Comparison of ENCODE assay signal across 32 mouse cellular contexts in the genomic region with DNA sequence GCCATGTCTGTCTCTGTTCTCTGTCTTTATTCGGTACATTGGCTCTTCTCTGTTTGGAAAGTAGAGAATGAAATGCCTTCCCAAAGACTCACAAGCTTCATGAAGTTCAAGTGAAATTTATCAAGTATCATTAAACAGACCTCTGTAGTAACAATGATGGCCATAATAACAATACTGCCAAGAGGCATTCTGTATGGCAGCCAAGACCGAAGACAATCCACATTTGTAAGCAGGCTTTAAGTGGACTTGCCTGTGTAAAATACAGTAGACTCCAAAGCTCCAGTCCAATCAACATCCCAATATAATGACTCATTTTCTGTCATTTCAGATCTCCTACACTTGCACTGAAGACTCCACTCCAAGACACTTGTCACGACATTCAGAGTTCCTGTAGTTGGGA. TPM values are rescaled to one million over a fixed set of nuclear protein-coding genes. Genes with fewer than 3 reads are reported as not detected.
"Had no signal": no experiment of that assay in that cellular context is flagged by ENCODE, and none has a peak within 500 bp of the region (broad histone marks: within the 10 kb centered on the region; RNA-seq: fewer than 3 reads in every experiment).

No protein-coding gene starts in this region.

- H3K4me3 ChIP-seq: limb, embryonic 10.5 days; limb, embryonic 12.5 days; limb, embryonic 13.5 days; limb, embryonic 15.5 days; liver, embryonic 12.5 days; liver, embryonic 13.5 days; liver, embryonic 15.5 days; lung, embryonic 15.5 days; megakaryocyte, embryonic 14.5 days; midbrain, embryonic 10.5 days; midbrain, embryonic 12.5 days; midbrain, embryonic 13.5 days; midbrain, embryonic 15.5 days; myocyte; neural tube, embryonic 12.5 days had no signal

- H3K9ac ChIP-seq: limb, embryonic 12.5 days; limb, embryonic 13.5 days; limb, embryonic 15.5 days; liver, embryonic 12.5 days; liver, embryonic 13.5 days; liver, embryonic 14.5 days; liver, embryonic 15.5 days; liver, postnatal 0 days; lung, embryonic 14.5 days; lung, embryonic 15.5 days; midbrain, embryonic 12.5 days; midbrain, embryonic 13.5 days; midbrain, embryonic 15.5 days; neural tube, embryonic 12.5 days had no signal

- DNase-seq: left cerebral cortex, postnatal 4 days; liver; liver, embryonic 13.5 days; liver, postnatal 0 days; lung, adult 18-20 months; lung, adult 2 months; lung, embryonic 14.5 days; lung, postnatal 10 days; lung, postnatal 14 days; lung, postnatal 36 days; lung, postnatal 4 days; midbrain, embryonic 14.5 days had no signal

- H3K27ac ChIP-seq: limb, embryonic 10.5 days; limb, embryonic 12.5 days; limb, embryonic 13.5 days; limb, embryonic 15.5 days; liver, embryonic 12.5 days; liver, embryonic 13.5 days; liver, embryonic 14.5 days; liver, embryonic 15.5 days; lung, embryonic 15.5 days; macrophage; midbrain, embryonic 10.5 days; midbrain, embryonic 12.5 days; midbrain, embryonic 13.5 days; midbrain, embryonic 15.5 days; neural tube, embryonic 12.5 days had no signal

- H3K4me1 ChIP-seq: limb, embryonic 10.5 days; limb, embryonic 13.5 days; limb, embryonic 15.5 days; liver, embryonic 12.5 days; liver, embryonic 13.5 days; liver, embryonic 15.5 days; megakaryocyte, embryonic 14.5 days; midbrain, embryonic 13.5 days; midbrain, embryonic 15.5 days had no signal

- H3K27me3 ChIP-seq: limb, embryonic 12.5 days; limb, embryonic 13.5 days; limb, embryonic 15.5 days; liver, embryonic 12.5 days; liver, embryonic 13.5 days; liver, embryonic 15.5 days; lung, embryonic 15.5 days; megakaryocyte, embryonic 14.5 days; midbrain, embryonic 12.5 days; midbrain, embryonic 13.5 days; midbrain, embryonic 15.5 days; neural tube, embryonic 12.5 days had no signal

- H3K4me2 ChIP-seq: limb, embryonic 12.5 days; limb, embryonic 13.5 days; limb, embryonic 15.5 days; liver, embryonic 11.5 days; liver, embryonic 12.5 days; liver, embryonic 13.5 days; liver, embryonic 15.5 days; lung, embryonic 14.5 days; lung, embryonic 15.5 days; midbrain, embryonic 11.5 days; midbrain, embryonic 12.5 days; midbrain, embryonic 13.5 days; midbrain, embryonic 15.5 days; neural tube, embryonic 12.5 days had no signal

- H3K9me3 ChIP-seq: limb, embryonic 10.5 days; limb, embryonic 12.5 days; limb, embryonic 13.5 days; limb, embryonic 15.5 days; liver, embryonic 12.5 days; liver, embryonic 13.5 days; liver, embryonic 15.5 days; lung, embryonic 15.5 days; megakaryocyte, embryonic 14.5 days; midbrain, embryonic 10.5 days; midbrain, embryonic 12.5 days; midbrain, embryonic 13.5 days; midbrain, embryonic 15.5 days; neural tube, embryonic 12.5 days had no signal

- H3K36me3 ChIP-seq: limb, embryonic 10.5 days; limb, embryonic 12.5 days; limb, embryonic 13.5 days; limb, embryonic 15.5 days; liver, embryonic 12.5 days; liver, embryonic 13.5 days; liver, embryonic 15.5 days; lung, embryonic 15.5 days; midbrain, embryonic 10.5 days; midbrain, embryonic 12.5 days; midbrain, embryonic 13.5 days; midbrain, embryonic 15.5 days; neural tube, embryonic 12.5 days had no signal

- ATAC-seq: liver, embryonic 12.5 days; liver, postnatal 0 days; lung, postnatal 0 days; midbrain, embryonic 13.5 days; midbrain, embryonic 15.5 days; midbrain, embryonic 16.5 days had no signal

RNA-seq across cellular contexts. Expression of gene Cobl, which starts 16.7 kb away (rescaled TPM):
- polyA plus RNA-seq: macrophage had no signal
